Mouse (Mus musculus): ENCODE results near the gene Copg1. TPM values are rescaled to one million over a fixed set of nuclear protein-coding genes. Genes with fewer than 3 reads are reported as not detected.

The Copg1 gene
- polyA plus RNA-seq, 1 experiment from 2014 or later, result 142 TPM

GRCm38 (mm10) chr6:87879628-87880027 lies 8.0 kb upstream of the Copg1 start:
- 69% methylated on average over 3 of the region's 3 CpGs for WGBS
- Histone ChIP-seq H3K36me3 (replicated peaks) (no peaks in the 10 kb centered on the region), H3K27ac (no peak overlapping the region), H3K9ac (no peak overlapping the region), H3K4me3 (replicated peaks) (no peak overlapping the region), H3K4me1 (no peaks in the 10 kb centered on the region), H3K9me3 (no peaks in the 10 kb centered on the region), H3K27me3 (peaks cover 5% of the 10 kb centered on the region; the same call in 1 of the 2 replicates), H3K4me2 (no peak overlapping the region)
- ATAC-seq (ENCODE audit: low FRiP score), result no peak

DNA sequence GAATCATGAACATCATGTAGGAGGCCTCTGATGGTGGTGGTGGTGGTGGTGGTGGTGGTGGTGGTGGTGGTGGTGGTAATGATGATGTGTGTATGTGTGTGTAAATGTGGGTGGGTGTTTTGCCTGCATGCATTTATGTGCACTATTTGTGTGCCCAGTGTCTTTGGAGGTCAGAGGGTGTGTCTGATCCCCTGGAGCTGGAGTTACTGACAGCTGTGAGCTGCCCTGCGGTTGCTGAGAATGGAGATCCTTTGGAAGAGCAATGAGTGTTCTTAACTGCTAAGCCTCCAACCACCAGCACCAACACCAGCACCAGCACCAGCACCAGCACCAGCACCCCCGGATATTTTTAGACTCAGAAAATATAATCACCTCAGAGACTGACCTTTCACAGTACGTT lies 5.4 kb upstream of the Copg1 start:
- no peak for ATAC-seq (ENCODE audit: low FRiP score)
- WGBS, result 81% methylated on average over 3 of the region's 3 CpGs

GRCm38 (mm10) chr6:87882816-87883215 lies 4.8 kb upstream of the Copg1 start:
- H3K4me2 ChIP-seq, result no peak overlapping the region
- no peaks in the 10 kb centered on the region for H3K9me3 ChIP-seq
- no peak overlapping the region for H3K27ac ChIP-seq
- WGBS, result 62% methylated on average over 4 of the region's 4 CpGs
- no peak for ATAC-seq (ENCODE audit: low FRiP score)
- peaks cover 5% of the 10 kb centered on the region; the same call in 1 of the 2 replicates for H3K27me3 ChIP-seq
- H3K4me3 ChIP-seq (replicated peaks), result no peak overlapping the region
- H3K9ac ChIP-seq, result no peak overlapping the region
- H3K4me1 ChIP-seq, result 0 out of 2 replicates have a peak, but pooled peaks cover 2% of the 10 kb centered on the region
- H3K36me3 ChIP-seq (replicated peaks), result no peaks in the 10 kb centered on the region

More for the DNA sequence above, 5.4 kb upstream of the Copg1 start:
- Histone ChIP-seq H3K36me3 (replicated peaks) (no peaks in the 10 kb centered on the region), H3K4me1 (0 out of 2 replicates have a peak, but pooled peaks cover under 1% of the 10 kb centered on the region), H3K27ac (no peak overlapping the region), H3K4me2 (no peak overlapping the region), H3K9me3 (no peaks in the 10 kb centered on the region), H3K4me3 (replicated peaks) (no peak overlapping the region), H3K9ac (no peak overlapping the region), H3K27me3 (peaks cover 5% of the 10 kb centered on the region; the same call in 1 of the 2 replicates)

DNA sequence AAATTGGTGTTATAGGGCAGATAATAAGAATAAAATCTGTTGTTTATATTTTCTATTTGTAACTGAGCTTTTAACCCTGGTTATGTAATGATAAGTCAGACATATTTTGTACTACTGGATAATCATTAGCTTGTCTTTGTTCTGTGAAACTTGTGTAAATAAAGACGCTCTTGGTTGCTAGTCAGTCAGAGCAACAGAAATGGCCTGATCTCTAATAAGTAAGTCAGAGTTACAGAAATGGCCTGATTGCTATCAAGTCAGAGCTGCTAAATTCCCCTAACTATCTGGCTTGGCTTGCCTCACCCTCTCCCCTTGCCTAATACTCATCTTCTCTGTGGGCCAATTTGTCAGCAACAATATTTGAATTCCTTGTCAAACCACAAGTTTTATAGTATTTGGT lies 893 bp upstream of the Copg1 start:
- no peak overlapping the region for H3K9ac ChIP-seq
- no peaks in the 10 kb centered on the region for H3K9me3 ChIP-seq
- no peak overlapping the region for H3K4me2 ChIP-seq
- H3K27ac ChIP-seq, result no peak overlapping the region
- H3K27me3 ChIP-seq, result no peaks in the 10 kb centered on the region
- no peak overlapping the region for H3K4me3 ChIP-seq (replicated peaks)
- H3K4me1 ChIP-seq, result peaks cover 10% of the 10 kb centered on the region
- ATAC-seq (ENCODE audit: low FRiP score), result no peak
- WGBS, result 92% methylated on average over 1 of the region's 1 CpGs
- peaks cover 24% of the 10 kb centered on the region for H3K36me3 ChIP-seq (replicated peaks)

GRCm38 (mm10) chr6:87893931-87894330 lies 6.3 kb downstream of the Copg1 start:
- Histone ChIP-seq H3K4me1 (peaks cover under 1% of the 10 kb centered on the region), H3K4me3 (replicated peaks) (no peak overlapping the region), H3K4me2 (no peak overlapping the region), H3K9ac (no peak overlapping the region), H3K9me3 (no peaks in the 10 kb centered on the region), H3K27me3 (no peaks in the 10 kb centered on the region), H3K27ac (no peak overlapping the region), H3K36me3 (replicated peaks) (peaks cover 93% of the 10 kb centered on the region)
- 94% methylated on average over 7 of the region's 7 CpGs for WGBS
- no peak for ATAC-seq (ENCODE audit: low FRiP score)

- no peaks in the 10 kb centered on the region for H3K27me3 ChIP-seq
- no peaks in the 10 kb centered on the region for H3K9me3 ChIP-seq
- H3K4me2 ChIP-seq, result no peak overlapping the region
- no peak for ATAC-seq (ENCODE audit: low FRiP score)
- no peak overlapping the region for H3K4me3 ChIP-seq (replicated peaks)
- H3K36me3 ChIP-seq (replicated peaks), result peaks cover 95% of the 10 kb centered on the region
- H3K9ac ChIP-seq, result no peak overlapping the region
- 94% methylated on average over 10 of the region's 10 CpGs for WGBS
- no peaks in the 10 kb centered on the region for H3K4me1 ChIP-seq
- no peak overlapping the region for H3K27ac ChIP-seq
Measured at GRCm38 (mm10) chr6:87898028-87898427, 10.4 kb downstream of the Copg1 start.

DNA sequence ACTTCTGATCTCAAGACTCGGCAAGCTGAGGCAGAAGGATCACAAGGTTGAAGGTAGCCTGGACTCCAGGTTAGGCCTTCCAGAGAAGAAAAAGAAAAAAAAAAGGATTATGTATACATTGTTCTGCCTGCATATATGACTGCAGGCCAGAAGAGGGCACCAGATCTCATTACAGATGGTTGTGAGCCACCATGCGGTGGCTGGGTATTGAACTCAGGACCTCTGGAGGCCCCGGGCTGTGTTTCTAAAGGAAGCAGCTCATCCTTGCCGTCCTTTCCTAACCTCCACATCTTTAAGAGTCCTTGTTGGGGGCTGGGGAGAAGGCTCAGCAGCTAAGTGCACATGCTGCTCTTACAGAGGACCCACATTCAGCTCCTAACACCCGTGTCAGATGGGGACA lies 19.0 kb downstream of the Copg1 start:
- no peak for ATAC-seq (ENCODE audit: low FRiP score)
- 60% methylated on average over 5 of the region's 5 CpGs for WGBS
- no peaks in the 10 kb centered on the region for H3K9me3 ChIP-seq
- H3K9ac ChIP-seq, result no peak overlapping the region
- no peak overlapping the region for H3K27ac ChIP-seq
- peaks cover 96% of the 10 kb centered on the region for H3K36me3 ChIP-seq (replicated peaks)
- H3K27me3 ChIP-seq, result no peaks in the 10 kb centered on the region
- H3K4me3 ChIP-seq (replicated peaks), result no peak overlapping the region
- no peak overlapping the region for H3K4me2 ChIP-seq
- no peaks in the 10 kb centered on the region for H3K4me1 ChIP-seq

- no peak overlapping the region for H3K9ac ChIP-seq
- peaks cover 88% of the 10 kb centered on the region for H3K36me3 ChIP-seq (replicated peaks)
- ATAC-seq (ENCODE audit: low FRiP score), result no peak
- H3K4me1 ChIP-seq, result peaks cover 6% of the 10 kb centered on the region; the same call in 1 of the 2 replicates
- no peak overlapping the region for H3K27ac ChIP-seq
- no peak overlapping the region for H3K4me3 ChIP-seq (replicated peaks)
- no peak overlapping the region for H3K4me2 ChIP-seq
- no peaks in the 10 kb centered on the region for H3K27me3 ChIP-seq
- no peaks in the 10 kb centered on the region for H3K9me3 ChIP-seq
- WGBS, result 89% methylated on average over 6 of the region's 6 CpGs
Measured at GRCm38 (mm10) chr6:87909181-87909580, 21.6 kb downstream of the Copg1 start.

GRCm38 (mm10) chr6:87911559-87911958 lies 23.9 kb downstream of the Copg1 start:
- no peaks in the 10 kb centered on the region for H3K27me3 ChIP-seq
- peaks cover 67% of the 10 kb centered on the region for H3K36me3 ChIP-seq (replicated peaks)
- H3K4me3 ChIP-seq (replicated peaks), result no peak overlapping the region
- H3K9ac ChIP-seq, result no peak overlapping the region
- no peak overlapping the region for H3K4me2 ChIP-seq
- 90% methylated on average over 6 of the region's 6 CpGs for WGBS
- no peaks in the 10 kb centered on the region for H3K9me3 ChIP-seq
- peaks cover 20% of the 10 kb centered on the region for H3K4me1 ChIP-seq
- no peak overlapping the region for H3K27ac ChIP-seq
- ATAC-seq (ENCODE audit: low FRiP score), result no peak

DNA sequence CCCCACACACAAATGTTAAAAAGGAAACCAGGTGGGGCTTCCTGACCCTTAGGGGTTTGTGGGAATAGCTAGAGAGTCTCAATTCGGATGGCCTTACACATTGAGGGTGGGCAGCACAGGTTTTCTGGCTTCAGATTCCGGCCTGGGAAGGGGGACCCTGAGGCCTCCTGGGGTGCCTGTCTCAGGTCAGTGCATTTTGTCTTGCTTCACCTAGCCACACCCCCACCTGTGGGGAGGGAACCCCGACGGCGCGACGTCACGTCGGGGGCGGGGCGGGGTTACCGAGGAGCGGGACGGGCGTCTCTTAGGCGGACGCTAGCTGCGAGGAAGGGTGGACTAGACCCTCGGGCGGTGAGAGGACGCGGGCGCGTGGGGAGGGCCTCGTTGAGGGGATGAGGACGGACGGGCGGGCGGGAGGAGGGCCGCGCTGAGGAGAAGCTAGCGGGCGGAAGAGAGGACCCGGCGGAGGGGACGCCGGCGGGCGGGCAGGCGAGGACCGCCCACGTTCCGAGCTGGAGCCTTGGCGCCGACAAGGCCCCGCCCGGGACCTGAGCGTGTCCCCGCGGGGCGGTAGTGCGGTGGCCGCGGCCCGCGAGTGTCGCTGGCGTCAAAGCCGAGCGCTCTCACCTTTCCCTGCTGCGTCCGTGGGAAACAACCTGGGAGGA lies 26.2 kb downstream of the Copg1 start, which contains the start of gene Hmces:
Gene Hmces, plus strand, starts transcription at position 275 of the 665 bp plus-strand sequence.
- under 1% methylated on average over 60 of the region's 62 CpGs for WGBS
- Histone ChIP-seq H3K4me3 (replicated peaks) (peak within 1 kb of the TSS; percentile 72), H3K4me1 (peaks cover 21% of the 10 kb centered on the region), H3K27me3 (no peaks in the 10 kb centered on the region), H3K9me3 (no peaks in the 10 kb centered on the region), H3K9ac (peak within 1 kb of the TSS; percentile 85), H3K27ac (peak within 1 kb of the TSS; percentile 82), H3K36me3 (replicated peaks) (peaks cover 65% of the 10 kb centered on the region), H3K4me2 (peak within 1 kb of the TSS; percentile 90)
- ATAC-seq (ENCODE audit: low FRiP score), result peak; percentile 90

- peak overlapping the region; percentile 85 for H3K9ac ChIP-seq
- H3K36me3 ChIP-seq (replicated peaks), result peaks cover 64% of the 10 kb centered on the region
- H3K27me3 ChIP-seq, result no peaks in the 10 kb centered on the region
- H3K4me2 ChIP-seq, result peak overlapping the region; percentile 90
- H3K4me3 ChIP-seq (replicated peaks), result peak overlapping the region; percentile 72
- peak overlapping the region; percentile 82 for H3K27ac ChIP-seq
- 3% methylated on average over 35 of the region's 35 CpGs for WGBS
- no peaks in the 10 kb centered on the region for H3K9me3 ChIP-seq
- ATAC-seq (ENCODE audit: low FRiP score), result peak; percentile 69
- peaks cover 21% of the 10 kb centered on the region for H3K4me1 ChIP-seq
Measured at GRCm38 (mm10) chr6:87914326-87915102, 26.9 kb downstream of the Copg1 start.

DNA sequence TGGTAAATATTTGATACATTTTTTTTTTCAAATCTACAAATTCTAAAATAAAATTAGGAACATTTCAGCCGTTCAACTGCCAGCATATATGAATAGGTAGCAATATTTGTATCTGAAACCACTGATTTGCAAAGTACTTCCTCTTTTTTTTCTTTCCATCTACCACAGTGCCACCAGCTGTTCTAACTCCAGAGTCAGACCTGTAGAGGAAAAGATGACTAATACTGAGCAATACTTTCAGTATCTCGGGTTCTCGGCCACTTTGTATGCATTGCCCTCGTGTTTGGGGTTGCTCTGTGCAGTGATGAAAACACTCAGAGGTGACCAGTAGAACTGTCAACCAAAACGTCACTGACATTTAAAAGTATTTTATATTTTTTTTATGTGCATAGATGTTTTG lies 28.3 kb downstream of the Copg1 start:
- Histone ChIP-seq H3K4me1 (peaks cover 21% of the 10 kb centered on the region), H3K4me3 (replicated peaks) (no peak overlapping the region), H3K9me3 (no peaks in the 10 kb centered on the region), H3K36me3 (replicated peaks) (peaks cover 61% of the 10 kb centered on the region), H3K9ac (no peak overlapping the region), H3K27me3 (no peaks in the 10 kb centered on the region), H3K27ac (no peak overlapping the region), H3K4me2 (no peak overlapping the region)
- no peak for ATAC-seq (ENCODE audit: low FRiP score)
- 94% methylated on average over 5 of the region's 5 CpGs for WGBS
